Mouse (Mus musculus) midbrain, embryonic 16.5 days (tissue): ENCODE data around the gene Capn11. TPM values are rescaled to one million over a fixed set of nuclear protein-coding genes. Genes with fewer than 3 reads are reported as not detected.

Experiments
- ATAC-seq: fragments of 200-750 bp; cut with Nextera tagmentation; 2 replicates; pipeline ENCODE4 v1.8.0; 2017; ENCODE audit warnings: moderate TSS enrichment
- H3K27ac ChIP-seq: fragments of 300-500 bp; sonication (generic); 2 replicates; pipeline ENCODE4 v1.5.1; 2014; ENCODE audit warnings: mild to moderate bottlenecking, low read length, mixed read lengths
- H3K27me3 ChIP-seq: fragments of 300-500 bp; sonication (generic); 2 replicates; pipeline ENCODE4 v1.6.1; 2014; ENCODE audit warnings: low read depth, low read length, mixed read lengths; ENCODE audit not compliant: control insufficient read depth, insufficient read depth
- H3K36me3 ChIP-seq: fragments of 300-500 bp; sonication (generic); 2 replicates; pipeline ENCODE4 v1.6.1; 2014; ENCODE audit warnings: mild to moderate bottlenecking, low read length, moderate library complexity, mixed read lengths; ENCODE audit not compliant: control insufficient read depth, insufficient read depth
- H3K4me1 ChIP-seq: fragments of 300-500 bp; sonication (generic); 2 replicates; pipeline ENCODE4 v1.6.1; 2014; ENCODE audit warnings: mild to moderate bottlenecking, low read length, mixed read lengths; ENCODE audit not compliant: control insufficient read depth, insufficient read depth
- H3K4me2 ChIP-seq: fragments of 300-500 bp; sonication (generic); 2 replicates; pipeline ENCODE4 v1.6.1; 2014; ENCODE audit warnings: mild to moderate bottlenecking, low read length, mixed read lengths
- H3K4me3 ChIP-seq: fragments of 300-500 bp; sonication (generic); 2 replicates; pipeline ENCODE4 v1.5.1; 2014; ENCODE audit warnings: low read depth, mild to moderate bottlenecking, low read length, moderate library complexity, mixed read lengths
- H3K9ac ChIP-seq: fragments of 300-500 bp; sonication (generic); 2 replicates; pipeline ENCODE4 v1.6.1; 2014; ENCODE audit warnings: low read depth, low read length, mixed read lengths
- H3K9me3 ChIP-seq: fragments of 300-500 bp; sonication (generic); replicated peaks from 2 replicates; pipeline ENCODE4 v1.6.1; 2014; ENCODE audit warnings: mild to moderate bottlenecking, low read length, mixed read lengths; ENCODE audit not compliant: control insufficient read depth, poor library complexity, severe bottlenecking
- WGBS: fragments of 180-500 bp; shearing (Covaris S2); extraction: QIAGEN DNeasy Blood & Tissue Kit; methylation state at CpG from one replicate; pipeline ENCODE4 v1.1.7; 2014; 5-methylcytosine and 5-hydroxymethylcytosine counted together
- polyA plus RNA-seq: library from polyadenylated mRNA; unstranded; fragments of >200 nt; fragmentation: Nextera tagmentation; extraction: Ambion mirVana; gene quantifications from 2 replicates; pipeline ENCODE4 v1.2.1, GENCODE M21; 2015

Capn11 gene
- polyA plus RNA-seq, 1 experiment from 2014 or later = 0.89 TPM

GRCm38 (mm10) chr17:45584096-45584896, 74.8 kb downstream of the Capn11 start:
- Histone ChIP-seq H3K27ac (peak overlapping the region; percentile 73), H3K4me3 (no peak overlapping the region), H3K4me2 (no peak overlapping the region), H3K9ac (no peak overlapping the region), H3K36me3 (no peaks in the 10 kb centered on the region), H3K27me3 (no peaks in the 10 kb centered on the region), H3K9me3 (no peaks in the 10 kb centered on the region), H3K4me1 (peaks cover 13% of the 10 kb centered on the region)
- peak; percentile 61 for ATAC-seq
- 38% methylated on average over 12 of the region's 12 CpGs for WGBS

DNA sequence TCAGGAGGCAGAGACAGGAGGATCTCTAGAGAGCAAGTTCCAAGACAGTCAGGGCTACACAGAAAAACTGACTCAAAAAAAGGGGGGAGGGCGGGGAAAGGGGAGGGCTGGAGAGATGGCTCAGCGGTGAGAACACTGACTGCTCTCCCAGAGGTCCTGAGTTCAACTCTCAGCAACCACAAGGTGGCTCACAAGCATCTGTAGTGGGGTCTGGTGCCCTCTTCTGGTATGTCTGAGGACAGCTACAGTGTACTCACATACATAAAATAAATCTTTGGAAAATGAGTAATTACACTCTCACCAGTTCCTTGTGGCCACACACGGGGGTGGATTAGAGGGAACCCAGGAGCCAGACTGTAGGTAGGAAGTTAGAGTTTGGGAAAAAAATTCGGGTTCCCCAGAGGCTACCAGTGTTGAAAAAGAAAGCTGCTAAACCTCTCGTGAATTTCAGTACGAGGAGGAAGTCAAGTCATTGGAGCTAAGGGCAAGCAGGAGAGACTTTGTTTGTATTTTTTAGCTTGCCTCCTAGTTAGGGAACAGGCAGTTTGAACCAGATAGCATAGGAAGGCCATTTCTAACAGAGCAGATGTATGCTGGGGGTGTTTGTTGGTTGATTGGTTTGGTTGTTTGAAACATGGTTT, 76.3 kb downstream of the Capn11 start:
- H3K27me3 ChIP-seq = no peaks in the 10 kb centered on the region
- no peak overlapping the region for H3K4me2 ChIP-seq
- H3K27ac ChIP-seq = no peak overlapping the region
- no peaks in the 10 kb centered on the region for H3K9me3 ChIP-seq
- H3K9ac ChIP-seq = no peak overlapping the region
- WGBS = 78% methylated on average over 6 of the region's 6 CpGs
- no peak for ATAC-seq
- H3K4me1 ChIP-seq = peaks cover 13% of the 10 kb centered on the region
- no peaks in the 10 kb centered on the region for H3K36me3 ChIP-seq
- no peak overlapping the region for H3K4me3 ChIP-seq

- H3K9me3 ChIP-seq = no peaks in the 10 kb centered on the region
- no peak for ATAC-seq
- H3K4me2 ChIP-seq = no peak overlapping the region
- H3K36me3 ChIP-seq = no peaks in the 10 kb centered on the region
- H3K9ac ChIP-seq = no peak overlapping the region
- H3K4me3 ChIP-seq = no peak overlapping the region
- no peak overlapping the region for H3K27ac ChIP-seq
- peaks cover 13% of the 10 kb centered on the region for H3K4me1 ChIP-seq
- H3K27me3 ChIP-seq = no peaks in the 10 kb centered on the region
- WGBS = 98% methylated on average over 6 of the region's 6 CpGs
Measured at GRCm38 (mm10) chr17:45582188-45582587, 76.9 kb downstream of the Capn11 start.

DNA sequence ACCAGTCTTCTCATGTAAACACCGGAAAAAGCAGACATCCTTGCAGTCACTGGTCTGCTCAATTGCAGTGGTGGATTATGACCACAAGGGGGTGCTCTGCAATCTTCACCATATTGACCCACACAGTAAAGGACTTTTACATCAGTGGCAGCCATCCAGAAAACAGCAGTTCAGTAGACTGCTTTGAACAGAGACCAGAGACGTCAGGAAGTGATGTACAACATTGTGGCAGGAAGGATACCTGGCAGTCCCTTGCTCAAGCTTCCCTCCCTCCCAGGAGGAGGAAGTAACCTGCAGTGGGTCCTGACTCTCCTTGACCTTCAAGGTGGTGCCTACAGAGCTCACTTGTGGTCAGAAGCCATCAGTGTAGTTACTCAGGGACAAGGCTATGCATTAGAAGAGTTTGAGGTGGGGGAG, 77.5 kb downstream of the Capn11 start:
- H3K36me3 ChIP-seq = no peaks in the 10 kb centered on the region
- 12% methylated on average over 2 of the region's 2 CpGs for WGBS
- no peak overlapping the region for H3K27ac ChIP-seq
- peaks cover 13% of the 10 kb centered on the region for H3K4me1 ChIP-seq
- no peaks in the 10 kb centered on the region for H3K27me3 ChIP-seq
- no peak overlapping the region for H3K4me2 ChIP-seq
- ATAC-seq = no peak
- H3K9me3 ChIP-seq = no peaks in the 10 kb centered on the region
- H3K9ac ChIP-seq = no peak overlapping the region
- no peak overlapping the region for H3K4me3 ChIP-seq

GRCm38 (mm10) chr17:45580958-45581477, 78.1 kb downstream of the Capn11 start:
- no peak overlapping the region for H3K4me3 ChIP-seq
- no peak overlapping the region for H3K4me2 ChIP-seq
- H3K9ac ChIP-seq = no peak overlapping the region
- H3K36me3 ChIP-seq = no peaks in the 10 kb centered on the region
- H3K27ac ChIP-seq = no peak overlapping the region
- H3K27me3 ChIP-seq = no peaks in the 10 kb centered on the region
- peaks cover 13% of the 10 kb centered on the region for H3K4me1 ChIP-seq
- no peaks in the 10 kb centered on the region for H3K9me3 ChIP-seq
- ATAC-seq = no peak
- WGBS = 53% methylated on average over 12 of the region's 12 CpGs

Other genes with a start within 250 kb of the Capn11 start
- gene Cdc5l, start 225.6 kb downstream of the Capn11 start, polyA plus RNA-seq = 58.6 and 67.5 TPM in 2 replicates
- gene Spats1, start 183.9 kb downstream of the Capn11 start, polyA plus RNA-seq = 2.5 and 3.1 TPM in 2 replicates
- 17.6 and 18.2 TPM in 2 replicates for gene Aars2, start 152.5 kb downstream of the Capn11 start, polyA plus RNA-seq
- 4.3 and 5.0 TPM in 2 replicates for gene Tcte1, start 135.9 kb downstream of the Capn11 start, polyA plus RNA-seq
- 31.0 and 32.5 TPM in 2 replicates for gene Tmem151b, start 109.6 kb downstream of the Capn11 start, polyA plus RNA-seq
- 3.6 and 3.7 TPM in 2 replicates for gene Nfkbie, start 103.6 kb downstream of the Capn11 start, polyA plus RNA-seq
- 76.0 and 79.6 TPM in 2 replicates for gene Slc35b2, start 95.5 kb downstream of the Capn11 start, polyA plus RNA-seq
- 1,403 and 1,446 TPM in 2 replicates for gene Hsp90ab1, start 86.1 kb downstream of the Capn11 start, polyA plus RNA-seq
- 37.8 and 40.7 TPM in 2 replicates for gene Slc29a1, start 59.7 kb downstream of the Capn11 start, polyA plus RNA-seq
- gene Mymx, start 57.2 kb downstream of the Capn11 start, polyA plus RNA-seq = not detected in 2 replicates
- 115 and 118 TPM in 2 replicates for gene Mrpl14, start 27.0 kb upstream of the Capn11 start, polyA plus RNA-seq
- gene Tmem63b, start 27.6 kb upstream of the Capn11 start, polyA plus RNA-seq = 150 and 155 TPM in 2 replicates
- gene 1600014C23Rik, start 74.5 kb upstream of the Capn11 start, polyA plus RNA-seq = 0.46 TPM in 1 of 2 replicates, not detected in the other